Mouse (Mus musculus): Measurements from ENCODE around the gene Abi3bp. TPM values are rescaled to one million over a fixed set of nuclear protein-coding genes. Genes with fewer than 3 reads are reported as not detected.

Abi3bp gene
- polyA plus RNA-seq, 2 experiments: 0.10 to 0.15 TPM

GRCm38 (mm10) chr16:56495266-56495665 lies 17.6 kb downstream of the Abi3bp start:
- DNase-seq (ENCODE audit: low read depth in 3 of 3, low spot score in 3 of 3) (no peak), ATAC-seq (ENCODE audit: insufficient read depth) (no peak)
- Histone ChIP-seq H3K27ac (no peak overlapping the region), H3K27me3 (ENCODE audit: control insufficient read depth, insufficient read depth, low read length) (no peaks in the 10 kb centered on the region), H3K4me2 (ENCODE audit: low read depth) (no peak overlapping the region), H3K9ac (replicated peaks) (no peak overlapping the region), H3K9me3 (ENCODE audit: control insufficient read depth, low read length) (no peaks in the 10 kb centered on the region), H3K4me1 (replicated peaks; ENCODE audit: control insufficient read depth in 2 of 2, insufficient read depth in 2 of 2, low read length in 1 of 2) (no peaks in the 10 kb centered on the region), H3K36me3 (replicated peaks; ENCODE audit: control insufficient read depth, insufficient read depth, low read depth) (no peaks in the 10 kb centered on the region), H3K4me3 (ENCODE audit: insufficient read depth in 1 of 2, low read depth in 2 of 2, low read length in 2 of 2) (no peak overlapping the region)
- 35% methylated on average over 4 of the region's 4 CpGs for WGBS (ENCODE audit: insufficient replicate concordance)
- TF ChIP-seq EP300 (IDR thresholded peaks at IDR 0.05; ENCODE audit: low read depth): no peak
- no peak for TF ChIP-seq CTCF (IDR thresholded peaks at IDR 0.05; ENCODE audit: low read depth)

- H3K36me3 ChIP-seq (replicated peaks; ENCODE audit: control insufficient read depth, insufficient read depth, low read depth): no peaks in the 10 kb centered on the region
Observed at GRCm38 (mm10) chr16:56496743-56497142, 19.1 kb downstream of the Abi3bp start.

DNA sequence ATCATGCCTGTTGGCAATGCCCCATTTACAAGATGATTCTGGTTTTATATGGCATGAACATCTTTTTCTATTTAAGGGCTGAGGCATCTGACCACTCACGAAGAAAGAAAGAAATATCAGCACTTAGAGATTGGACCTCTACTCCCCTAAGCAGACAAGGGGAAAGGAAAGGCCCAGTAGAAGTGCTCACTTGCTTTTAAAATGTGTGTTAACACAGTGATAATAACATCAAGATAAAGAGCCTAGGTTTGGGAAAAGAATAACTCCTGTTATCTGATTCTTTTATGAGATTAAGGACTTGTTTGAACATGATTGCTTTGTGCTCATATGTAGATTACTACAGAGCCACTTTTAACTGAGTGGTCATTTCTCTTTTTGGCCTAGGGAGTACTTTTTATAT lies 21.0 kb downstream of the Abi3bp start:
- Histone ChIP-seq H3K36me3 (replicated peaks; ENCODE audit: control insufficient read depth, insufficient read depth, low read depth) (no peaks in the 10 kb centered on the region), H3K9me3 (ENCODE audit: control insufficient read depth, low read length) (no peaks in the 10 kb centered on the region), H3K9ac (replicated peaks) (no peak overlapping the region), H3K4me1 (replicated peaks; ENCODE audit: control insufficient read depth in 2 of 2, insufficient read depth in 2 of 2, low read length in 1 of 2) (no peaks in the 10 kb centered on the region), H3K4me3 (ENCODE audit: insufficient read depth in 1 of 2, low read depth in 2 of 2, low read length in 2 of 2) (no peak overlapping the region), H3K4me2 (ENCODE audit: low read depth) (no peak overlapping the region), H3K27ac (no peak overlapping the region), H3K27me3 (ENCODE audit: control insufficient read depth, insufficient read depth, low read length) (no peaks in the 10 kb centered on the region)
- no peak for DNase-seq (ENCODE audit: low read depth in 3 of 3, low spot score in 3 of 3)
- no peak for TF ChIP-seq CTCF (IDR thresholded peaks at IDR 0.05; ENCODE audit: low read depth)
- no peak for TF ChIP-seq EP300 (IDR thresholded peaks at IDR 0.05; ENCODE audit: low read depth)
- ATAC-seq (ENCODE audit: insufficient read depth): no peak
- 38% methylated on average over 1 of the region's 1 CpGs for WGBS (ENCODE audit: insufficient replicate concordance)

More at GRCm38 (mm10) chr16:56496743-56497142, 19.1 kb downstream of the Abi3bp start:
- TF ChIP-seq EP300 (IDR thresholded peaks at IDR 0.05; ENCODE audit: low read depth) (no peak), CTCF (IDR thresholded peaks at IDR 0.05; ENCODE audit: low read depth) (no peak)
- no peak for ATAC-seq (ENCODE audit: insufficient read depth)
- H3K4me1 ChIP-seq (replicated peaks; ENCODE audit: control insufficient read depth in 2 of 2, insufficient read depth in 2 of 2, low read length in 1 of 2): no peaks in the 10 kb centered on the region
- no peak for DNase-seq (ENCODE audit: low read depth in 3 of 3, low spot score in 3 of 3)
- no peak overlapping the region for H3K9ac ChIP-seq (replicated peaks)
- WGBS (ENCODE audit: insufficient replicate concordance): 29% methylated on average over 4 of the region's 4 CpGs
- H3K27me3 ChIP-seq (ENCODE audit: control insufficient read depth, insufficient read depth, low read length): no peaks in the 10 kb centered on the region
- H3K9me3 ChIP-seq (ENCODE audit: control insufficient read depth, low read length): no peaks in the 10 kb centered on the region
- H3K27ac ChIP-seq: no peak overlapping the region
- no peak overlapping the region for H3K4me3 ChIP-seq (ENCODE audit: insufficient read depth in 1 of 2, low read depth in 2 of 2, low read length in 2 of 2)
- H3K4me2 ChIP-seq (ENCODE audit: low read depth): no peak overlapping the region

DNA sequence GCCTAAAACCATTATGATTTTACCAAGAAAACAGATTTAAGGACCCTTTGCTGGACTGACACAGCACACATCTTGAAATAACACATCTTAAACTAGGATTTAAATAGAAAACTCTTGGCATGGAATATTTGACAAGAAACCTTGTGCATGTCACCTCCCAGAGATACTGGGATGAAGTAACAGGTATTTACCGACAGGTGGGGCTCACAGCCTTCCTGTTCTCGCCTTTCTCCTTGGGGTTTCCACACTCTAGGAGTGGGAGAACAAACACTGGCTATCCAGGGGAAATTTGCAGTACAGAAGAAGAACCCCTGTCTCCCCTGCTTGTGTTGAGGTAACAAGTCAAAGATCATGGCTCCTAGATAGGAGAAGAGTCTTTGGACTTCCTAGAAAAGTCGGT lies 22.8 kb downstream of the Abi3bp start:
- no peaks in the 10 kb centered on the region for H3K9me3 ChIP-seq (ENCODE audit: control insufficient read depth, low read length)
- no peak overlapping the region for H3K27ac ChIP-seq
- no peaks in the 10 kb centered on the region for H3K27me3 ChIP-seq (ENCODE audit: control insufficient read depth, insufficient read depth, low read length)

DNA sequence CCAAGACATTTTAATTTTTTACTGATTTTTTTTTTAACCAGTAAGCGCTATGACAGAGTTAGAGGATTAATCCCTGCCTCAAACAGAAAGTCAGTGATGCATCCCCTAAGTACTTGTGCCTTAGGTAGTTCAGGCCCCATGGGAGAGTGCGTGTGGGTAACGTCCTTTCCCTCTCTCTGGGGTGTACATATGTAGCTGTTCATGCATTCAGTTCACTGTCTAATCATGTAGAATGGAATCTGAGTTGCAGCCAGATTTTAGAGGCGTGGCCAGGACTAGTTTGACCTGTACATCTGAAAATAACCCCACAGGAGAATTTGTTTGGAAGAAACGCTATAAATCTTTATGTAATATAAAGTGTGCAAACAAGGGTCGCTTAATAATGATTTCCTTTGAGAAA lies 23.4 kb downstream of the Abi3bp start:
- Histone ChIP-seq H3K9ac (replicated peaks) (no peak overlapping the region), H3K4me3 (ENCODE audit: insufficient read depth in 1 of 2, low read depth in 2 of 2, low read length in 2 of 2) (no peak overlapping the region), H3K4me2 (ENCODE audit: low read depth) (no peak overlapping the region), H3K27me3 (ENCODE audit: control insufficient read depth, insufficient read depth, low read length) (no peaks in the 10 kb centered on the region), H3K4me1 (replicated peaks; ENCODE audit: control insufficient read depth in 2 of 2, insufficient read depth in 2 of 2, low read length in 1 of 2) (no peaks in the 10 kb centered on the region), H3K9me3 (ENCODE audit: control insufficient read depth, low read length) (no peaks in the 10 kb centered on the region), H3K36me3 (replicated peaks; ENCODE audit: control insufficient read depth, insufficient read depth, low read depth) (no peaks in the 10 kb centered on the region), H3K27ac (no peak overlapping the region)
- WGBS (ENCODE audit: insufficient replicate concordance): 62% methylated on average over 6 of the region's 6 CpGs
- DNase-seq (ENCODE audit: low read depth in 3 of 3, low spot score in 3 of 3) (no peak), ATAC-seq (ENCODE audit: insufficient read depth) (no peak)
- no peak for TF ChIP-seq EP300 (IDR thresholded peaks at IDR 0.05; ENCODE audit: low read depth)
- TF ChIP-seq CTCF (IDR thresholded peaks at IDR 0.05; ENCODE audit: low read depth): no peak

More for the DNA sequence above, 22.8 kb downstream of the Abi3bp start:
- TF ChIP-seq CTCF (IDR thresholded peaks at IDR 0.05; ENCODE audit: low read depth): no peak
- no peak for TF ChIP-seq EP300 (IDR thresholded peaks at IDR 0.05; ENCODE audit: low read depth)
- DNase-seq (ENCODE audit: low read depth in 3 of 3, low spot score in 3 of 3) (no peak), ATAC-seq (ENCODE audit: insufficient read depth) (no peak)
- no peak overlapping the region for H3K9ac ChIP-seq (replicated peaks)
- no peak overlapping the region for H3K4me3 ChIP-seq (ENCODE audit: insufficient read depth in 1 of 2, low read depth in 2 of 2, low read length in 2 of 2)
- H3K4me2 ChIP-seq (ENCODE audit: low read depth): no peak overlapping the region
- H3K36me3 ChIP-seq (replicated peaks; ENCODE audit: control insufficient read depth, insufficient read depth, low read depth): no peaks in the 10 kb centered on the region
- H3K4me1 ChIP-seq (replicated peaks; ENCODE audit: control insufficient read depth in 2 of 2, insufficient read depth in 2 of 2, low read length in 1 of 2): no peaks in the 10 kb centered on the region
- 35% methylated on average over 3 of the region's 3 CpGs for WGBS (ENCODE audit: insufficient replicate concordance)

All from liver, embryonic 14.5 days (tissue).